Mouse (Mus musculus): ENCODE measurements around the gene Prrc2a. TPM values are rescaled to one million over a fixed set of nuclear protein-coding genes. Genes with fewer than 3 reads are reported as not detected.

Gene Prrc2a
- polyA plus RNA-seq (2012; ENCODE audit: insufficient read depth, insufficient read length, low replicate concordance, missing spikeins) = 146 and 391 TPM in 2 replicates

DNA sequence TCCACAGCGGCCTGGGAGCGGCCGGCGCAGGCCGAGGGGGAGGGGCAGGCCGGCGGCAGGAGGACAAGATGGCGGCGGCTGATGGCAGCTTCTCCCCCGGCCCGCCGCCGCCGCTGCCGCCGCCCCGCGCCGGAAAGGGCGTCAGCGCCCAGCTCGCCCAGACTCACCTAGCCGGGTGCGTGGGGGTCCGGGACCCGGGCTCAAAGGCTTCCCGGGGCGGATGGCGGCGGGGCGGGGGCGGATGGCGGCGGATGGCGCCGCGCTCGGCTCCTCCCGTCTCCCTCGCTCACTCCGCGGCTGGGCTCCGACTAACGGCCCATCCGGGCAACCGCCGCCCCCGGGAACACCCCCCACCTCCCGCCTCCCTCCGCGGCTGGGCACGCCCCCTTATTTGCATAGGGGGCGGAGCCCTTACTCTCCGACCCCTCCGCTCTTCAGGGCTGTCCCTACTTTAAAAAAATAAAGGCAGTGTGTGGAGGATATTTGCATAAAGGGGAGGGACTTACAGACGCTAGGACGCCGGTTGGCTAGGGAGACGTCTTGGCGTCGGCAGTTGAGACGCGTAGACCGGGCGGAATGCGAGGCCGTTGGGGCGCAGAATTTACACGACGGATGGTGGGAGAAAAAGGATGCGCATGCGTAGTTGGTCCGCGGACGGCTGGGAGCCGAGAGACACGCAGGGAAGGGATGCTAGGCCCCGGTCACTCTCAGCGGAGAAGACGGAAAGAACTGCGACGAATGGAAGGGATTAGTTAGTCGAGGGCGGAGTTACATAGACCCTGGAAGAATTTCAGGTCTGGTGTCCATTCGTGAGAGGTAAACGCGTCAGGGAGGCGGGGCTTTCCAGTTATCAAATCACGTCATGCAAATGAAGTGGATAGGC is at the start of gene Prrc2a:
Gene Prrc2a, minus strand, starts transcription at position 330 of the 883 bp plus-strand sequence.
- Histone ChIP-seq H3K27ac (ENCODE audit: insufficient read depth, low read depth, low read length) (peak within 1 kb of the TSS; percentile 87), H3K4me3 (ENCODE audit: insufficient read depth, low read depth, low read length) (peak within 1 kb of the TSS; percentile 59), H3K4me1 (ENCODE audit: control insufficient read depth, insufficient read depth, low read length) (peaks cover 13% of the 10 kb centered on the region)
- TF ChIP-seq CTCF (IDR thresholded peaks at IDR 0.05; ENCODE audit: insufficient read depth, low read depth, low read length) (no peak), POLR2A (IDR thresholded peaks at IDR 0.05; ENCODE audit: insufficient read depth, low read depth, low read length) (peak; percentile 90)
- WGBS = under 1% methylated on average over 88 of the region's 89 CpGs

DNA sequence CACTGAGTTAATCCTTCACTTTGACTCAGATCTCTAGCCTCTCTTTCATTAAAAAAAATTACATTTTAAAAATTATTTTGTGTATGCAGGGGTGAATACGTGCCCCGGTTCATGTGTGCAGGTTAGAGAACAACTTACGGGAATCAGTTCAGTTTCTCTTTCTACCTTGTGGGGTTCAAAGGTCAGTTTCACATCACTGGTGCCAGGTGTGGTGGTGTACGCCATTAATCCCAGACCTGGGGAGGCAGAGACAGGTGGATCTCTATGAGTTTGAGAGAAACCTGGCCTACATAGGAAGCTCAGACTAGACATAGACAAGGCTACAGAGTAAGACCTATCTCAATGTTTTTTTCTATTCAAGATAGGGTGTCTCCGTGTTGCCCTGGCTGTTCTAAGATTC is 48.4 kb upstream of the Prrc2a start:
- Histone ChIP-seq H3K4me1 (ENCODE audit: control insufficient read depth, insufficient read depth, low read length) (no peaks in the 10 kb centered on the region), H3K4me3 (ENCODE audit: insufficient read depth, low read depth, low read length) (no peak overlapping the region), H3K27ac (ENCODE audit: insufficient read depth, low read depth, low read length) (no peak overlapping the region)
- WGBS = 93% methylated on average over 5 of the region's 5 CpGs
- TF ChIP-seq POLR2A (IDR thresholded peaks at IDR 0.05; ENCODE audit: insufficient read depth, low read depth, low read length) = no peak
- no peak for TF ChIP-seq CTCF (IDR thresholded peaks at IDR 0.05; ENCODE audit: insufficient read depth, low read depth, low read length)

GRCm38 (mm10) chr17:35210593-35210992 is 45.9 kb upstream of the Prrc2a start:
- TF ChIP-seq POLR2A (IDR thresholded peaks at IDR 0.05; ENCODE audit: insufficient read depth, low read depth, low read length) = no peak
- no peak for TF ChIP-seq CTCF (IDR thresholded peaks at IDR 0.05; ENCODE audit: insufficient read depth, low read depth, low read length)
- no peak overlapping the region for H3K4me3 ChIP-seq (ENCODE audit: insufficient read depth, low read depth, low read length)
- 87% methylated on average over 3 of the region's 3 CpGs for WGBS
- H3K4me1 ChIP-seq (ENCODE audit: control insufficient read depth, insufficient read depth, low read length) = no peaks in the 10 kb centered on the region
- H3K27ac ChIP-seq (ENCODE audit: insufficient read depth, low read depth, low read length) = no peak overlapping the region

- WGBS = 69% methylated on average over 12 of the region's 12 CpGs
These were observed 45.3 kb upstream of the Prrc2a start for GRCm38 (mm10) chr17:35209785-35210535.

DNA sequence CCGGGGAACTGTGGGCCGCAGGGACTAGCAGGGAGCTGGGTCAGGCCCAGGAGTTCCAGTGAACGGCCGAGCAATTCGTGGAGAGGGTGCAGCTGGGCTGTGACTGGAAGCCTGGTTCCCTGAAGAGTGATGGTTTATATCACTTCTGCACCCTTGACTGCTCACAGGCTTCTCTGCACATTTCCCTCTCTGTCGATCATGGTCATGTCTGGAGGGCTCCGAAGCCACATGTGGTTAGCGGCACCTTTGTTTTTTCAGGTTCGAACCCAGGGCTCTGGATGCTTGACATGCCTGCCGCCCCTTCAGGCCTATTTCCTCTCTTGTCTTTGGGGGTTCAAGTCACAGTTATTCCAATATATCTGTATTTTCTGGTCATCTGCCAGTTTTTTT is 40.7 kb upstream of the Prrc2a start:
- TF ChIP-seq POLR2A (IDR thresholded peaks at IDR 0.05; ENCODE audit: insufficient read depth, low read depth, low read length) = no peak
- no peak for TF ChIP-seq CTCF (IDR thresholded peaks at IDR 0.05; ENCODE audit: insufficient read depth, low read depth, low read length)
- 78% methylated on average over 10 of the region's 10 CpGs for WGBS
- Histone ChIP-seq H3K4me1 (ENCODE audit: control insufficient read depth, insufficient read depth, low read length) (0 out of 2 replicates have a peak, but pooled peaks cover 7% of the 10 kb centered on the region), H3K4me3 (ENCODE audit: insufficient read depth, low read depth, low read length) (no peak overlapping the region), H3K27ac (ENCODE audit: insufficient read depth, low read depth, low read length) (no peak overlapping the region)

More at GRCm38 (mm10) chr17:35209785-35210535, 45.3 kb upstream of the Prrc2a start:
- TF ChIP-seq CTCF (IDR thresholded peaks at IDR 0.05; ENCODE audit: insufficient read depth, low read depth, low read length) = no peak
- no peak for TF ChIP-seq POLR2A (IDR thresholded peaks at IDR 0.05; ENCODE audit: insufficient read depth, low read depth, low read length)
- no peak overlapping the region for H3K27ac ChIP-seq (ENCODE audit: insufficient read depth, low read depth, low read length)
- no peaks in the 10 kb centered on the region for H3K4me1 ChIP-seq (ENCODE audit: control insufficient read depth, insufficient read depth, low read length)
- no peak overlapping the region for H3K4me3 ChIP-seq (ENCODE audit: insufficient read depth, low read depth, low read length)

DNA sequence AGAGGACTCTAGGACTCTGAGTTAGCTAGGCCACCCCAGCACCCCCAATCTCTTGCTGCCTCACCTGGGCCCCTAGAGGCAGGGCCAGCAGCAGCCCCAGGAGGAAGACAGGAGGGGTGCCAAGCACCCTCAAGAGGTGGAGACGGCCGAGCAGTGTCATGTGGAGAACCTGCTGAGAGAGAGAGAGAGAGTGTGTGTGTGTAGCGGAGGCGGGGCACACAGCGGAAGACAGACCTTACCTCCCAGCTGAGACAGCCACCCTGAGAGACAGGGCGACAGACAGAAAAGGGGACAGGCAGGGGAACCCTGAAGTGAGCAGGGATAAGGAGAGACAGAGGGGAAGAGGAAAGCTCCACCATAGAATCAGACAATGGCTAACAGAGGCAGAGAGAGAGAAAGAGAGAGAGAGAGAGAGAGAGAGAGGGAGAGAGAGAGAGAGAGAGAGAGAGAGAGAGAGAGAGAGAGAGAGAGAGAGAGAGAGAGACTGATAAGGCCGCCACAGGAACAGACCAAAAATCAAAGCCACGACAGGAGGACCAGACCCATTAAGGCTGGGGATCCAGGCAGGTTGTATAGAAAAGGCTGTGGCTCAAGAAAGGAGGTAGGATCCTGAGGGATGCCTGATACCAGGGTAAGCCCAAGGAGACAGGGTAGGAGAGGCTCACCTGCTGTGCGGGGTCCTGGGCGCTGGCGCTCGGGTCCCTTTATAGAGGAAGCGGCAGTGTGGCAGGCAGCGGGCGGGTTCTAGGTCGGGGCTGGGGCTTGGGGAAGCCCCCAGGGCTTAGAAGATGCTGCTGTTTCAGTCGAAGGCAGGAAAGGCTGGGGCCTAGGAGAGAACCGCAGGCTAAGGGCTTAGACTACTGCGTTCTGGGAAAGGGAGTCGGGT is 40.0 kb upstream of the Prrc2a start, which contains the start of gene Lta:
Gene Lta, minus strand, starts transcription at position 858 of the 886 bp plus-strand sequence.
- 52% methylated on average over 20 of the region's 20 CpGs for WGBS
- no peak within 1 kb of the TSS for H3K27ac ChIP-seq (ENCODE audit: insufficient read depth, low read depth, low read length)
- TF ChIP-seq POLR2A (IDR thresholded peaks at IDR 0.05; ENCODE audit: insufficient read depth, low read depth, low read length) (no peak), CTCF (IDR thresholded peaks at IDR 0.05; ENCODE audit: insufficient read depth, low read depth, low read length) (no peak)
- no peak within 1 kb of the TSS for H3K4me3 ChIP-seq (ENCODE audit: insufficient read depth, low read depth, low read length)
- 0 out of 2 replicates have a peak, but pooled peaks cover 7% of the 10 kb centered on the region for H3K4me1 ChIP-seq (ENCODE audit: control insufficient read depth, insufficient read depth, low read length)

- no peak overlapping the region for H3K4me3 ChIP-seq (ENCODE audit: insufficient read depth, low read depth, low read length)
- H3K27ac ChIP-seq (ENCODE audit: insufficient read depth, low read depth, low read length) = no peak overlapping the region
- TF ChIP-seq CTCF (IDR thresholded peaks at IDR 0.05; ENCODE audit: insufficient read depth, low read depth, low read length) (no peak), POLR2A (IDR thresholded peaks at IDR 0.05; ENCODE audit: insufficient read depth, low read depth, low read length) (no peak)
- H3K4me1 ChIP-seq (ENCODE audit: control insufficient read depth, insufficient read depth, low read length) = 0 out of 2 replicates have a peak, but pooled peaks cover 7% of the 10 kb centered on the region
- WGBS = 72% methylated on average over 4 of the region's 4 CpGs
These were observed 37.7 kb upstream of the Prrc2a start for GRCm38 (mm10) chr17:35202442-35202841.

- TF ChIP-seq CTCF (IDR thresholded peaks at IDR 0.05; ENCODE audit: insufficient read depth, low read depth, low read length) (no peak), POLR2A (IDR thresholded peaks at IDR 0.05; ENCODE audit: insufficient read depth, low read depth, low read length) (no peak)
These were observed 37.1 kb upstream of the Prrc2a start, which contains the start of gene Tnf for GRCm38 (mm10) chr17:35201787-35202186. TSS of gene Tnf (minus strand) at chr17:35202007.

More at GRCm38 (mm10) chr17:35201787-35202186, 37.1 kb upstream of the Prrc2a start, which contains the start of gene Tnf:
- Histone ChIP-seq H3K4me3 (ENCODE audit: insufficient read depth, low read depth, low read length) (no peak within 1 kb of the TSS), H3K27ac (ENCODE audit: insufficient read depth, low read depth, low read length) (no peak within 1 kb of the TSS), H3K4me1 (ENCODE audit: control insufficient read depth, insufficient read depth, low read length) (0 out of 2 replicates have a peak, but pooled peaks cover 7% of the 10 kb centered on the region)
- WGBS = 40% methylated on average over 13 of the region's 13 CpGs
